Mouse (Mus musculus): ENCODE results near the gene Flrt1.

The Flrt1 gene

GRCm38 (mm10) chr19:7130317-7130716 is 24.8 kb upstream of the Flrt1 start:
- no peak for DNase-seq (ENCODE audit: low read depth)

GRCm38 (mm10) chr19:7128551-7129475 is 23.3 kb upstream of the Flrt1 start:
- DNase-seq (ENCODE audit: low read depth) = no peak

- no peak for DNase-seq (ENCODE audit: low read depth)
Observed at GRCm38 (mm10) chr19:7126933-7127332, 21.4 kb upstream of the Flrt1 start.

- no peak for DNase-seq (ENCODE audit: low read depth)
Observed at GRCm38 (mm10) chr19:7126209-7126608, 20.7 kb upstream of the Flrt1 start.

- DNase-seq (ENCODE audit: low read depth) = no peak
Observed at GRCm38 (mm10) chr19:7125526-7126156, 20.1 kb upstream of the Flrt1 start.

- DNase-seq (ENCODE audit: low read depth) = no peak
Observed at GRCm38 (mm10) chr19:7122698-7123306, 17.3 kb upstream of the Flrt1 start.

- DNase-seq (ENCODE audit: low read depth) = no peak
Observed at GRCm38 (mm10) chr19:7122277-7122676, 16.7 kb upstream of the Flrt1 start.

GRCm38 (mm10) chr19:7121252-7121651 is 15.7 kb upstream of the Flrt1 start:
- DNase-seq (ENCODE audit: low read depth) = no peak

- no peak for DNase-seq (ENCODE audit: low read depth)
Observed at GRCm38 (mm10) chr19:7117653-7118307, 12.3 kb upstream of the Flrt1 start.

GRCm38 (mm10) chr19:7117141-7117540 is 11.6 kb upstream of the Flrt1 start:
- DNase-seq (ENCODE audit: low read depth) = no peak

- no peak for DNase-seq (ENCODE audit: low read depth)
Observed at GRCm38 (mm10) chr19:7116038-7116731, 10.7 kb upstream of the Flrt1 start.

- DNase-seq (ENCODE audit: low read depth) = no peak
Observed at GRCm38 (mm10) chr19:7113574-7113973, 8.0 kb upstream of the Flrt1 start.

- DNase-seq (ENCODE audit: low read depth) = no peak
Observed at GRCm38 (mm10) chr19:7112628-7113027, 7.1 kb upstream of the Flrt1 start.

GRCm38 (mm10) chr19:7111710-7112109 is 6.2 kb upstream of the Flrt1 start:
- no peak for DNase-seq (ENCODE audit: low read depth)

GRCm38 (mm10) chr19:7111309-7111708 is 5.8 kb upstream of the Flrt1 start:
- DNase-seq (ENCODE audit: low read depth) = no peak

- DNase-seq (ENCODE audit: low read depth) = no peak
Observed at GRCm38 (mm10) chr19:7110875-7111274, 5.3 kb upstream of the Flrt1 start.

GRCm38 (mm10) chr19:7110097-7110496 is 4.6 kb upstream of the Flrt1 start:
- no peak for DNase-seq (ENCODE audit: low read depth)

GRCm38 (mm10) chr19:7108114-7108905 is 2.8 kb upstream of the Flrt1 start:
- DNase-seq (ENCODE audit: low read depth) = no peak

- DNase-seq (ENCODE audit: low read depth) = no peak
Observed at GRCm38 (mm10) chr19:7107174-7107573, 1.6 kb upstream of the Flrt1 start.

GRCm38 (mm10) chr19:7106566-7106965 is 1.0 kb upstream of the Flrt1 start:
- no peak for DNase-seq (ENCODE audit: low read depth)

- no peak for DNase-seq (ENCODE audit: low read depth)
Observed at GRCm38 (mm10) chr19:7103993-7104401, 1.5 kb downstream of the Flrt1 start.
